Mouse (Mus musculus) heart, adult 9 months (tissue): ENCODE results near the gene Piezo1.
"Not testable (repeated sequence)": the region's sequence is repeated elsewhere in the genome, so short reads cannot be mapped to it uniquely, and the experiment has no call there.

Experiments
- DNase-seq, 2 experiments: peaks; one replicate each; pipeline ENCODE4 v3.0.0; 2022; ENCODE audit warnings: low spot score in 2 of 2

Gene Piezo1

GRCm38 (mm10) chr8:122551265-122552051 lies at the start of gene Piezo1:
Gene Piezo1, minus strand, starts transcription at chr8:122551329.
- DNase-seq = peak; percentile 91 to 92

DNA sequence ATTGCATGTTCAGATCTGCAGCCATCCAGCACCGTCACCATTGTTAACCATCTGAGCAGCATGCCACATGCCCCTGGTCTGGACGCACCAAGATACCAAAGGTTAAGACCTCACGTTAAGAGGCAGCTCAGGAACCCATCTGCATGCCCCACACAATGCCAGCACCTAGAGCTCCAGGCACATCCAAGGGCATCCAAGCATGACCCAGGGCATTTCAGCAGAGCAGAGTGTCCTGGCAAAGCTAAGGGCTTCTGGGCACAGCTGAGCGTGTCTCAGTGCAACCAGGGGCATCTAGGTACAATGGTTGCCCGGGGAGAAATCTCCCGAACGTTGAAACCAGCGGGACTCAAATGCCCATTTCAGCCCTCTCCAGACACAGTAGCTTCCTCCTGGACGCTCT lies 49.5 kb upstream of the Piezo1 start:
- no peak for DNase-seq

DNA sequence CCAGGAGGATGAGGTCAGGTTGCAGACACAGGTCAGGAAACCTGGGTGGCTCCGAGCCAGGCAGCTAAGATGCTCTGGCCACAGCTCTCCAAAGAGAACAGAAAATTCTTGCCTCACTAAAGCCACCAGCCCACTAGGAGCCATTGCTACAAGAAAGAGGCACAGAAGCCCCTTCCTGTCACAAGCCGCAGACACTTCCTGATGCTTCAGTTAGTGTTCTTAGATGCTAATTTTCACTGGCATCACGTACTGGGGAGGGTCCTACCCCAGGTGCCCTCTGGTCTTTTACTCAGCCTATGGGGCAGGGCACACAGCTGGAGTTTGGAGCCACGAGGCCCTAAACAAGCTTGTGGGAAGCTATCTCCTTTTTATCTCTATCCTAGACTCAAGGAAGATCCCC lies 44.9 kb upstream of the Piezo1 start:
- no peak for DNase-seq

DNA sequence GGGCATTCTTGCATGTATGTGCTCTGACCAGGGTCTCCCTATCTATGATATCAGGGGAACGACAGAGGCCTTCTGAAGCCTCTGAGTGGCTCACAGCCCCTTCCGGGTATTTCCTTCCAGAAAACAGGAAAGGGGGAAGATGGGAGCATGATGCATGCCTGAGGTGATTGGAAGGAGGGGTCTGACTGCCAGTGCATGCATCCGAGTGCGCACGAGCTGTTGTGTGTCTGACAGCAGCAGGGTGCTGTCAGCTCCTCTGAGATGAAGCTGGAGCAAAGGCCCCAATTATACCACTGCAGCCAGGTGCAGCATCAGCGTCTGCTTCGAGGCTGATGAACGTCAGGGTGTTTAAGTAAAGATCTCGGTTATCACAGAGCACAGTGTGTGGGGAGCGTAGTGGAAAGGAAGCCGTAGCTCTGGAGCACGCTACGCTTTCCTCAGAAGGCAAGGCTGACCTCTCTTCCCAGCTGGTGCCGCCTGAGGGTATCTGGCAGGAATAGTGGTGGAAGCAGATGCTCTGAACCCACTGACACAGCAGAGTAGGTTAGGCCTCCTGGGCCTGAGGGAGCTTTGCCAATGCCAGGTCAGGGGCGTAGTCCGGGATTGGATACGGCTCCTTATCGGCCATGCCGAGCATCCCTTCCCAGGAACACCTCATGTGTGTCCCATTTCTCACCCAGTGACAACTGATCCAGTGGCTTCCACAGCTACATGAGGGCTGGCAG lies 42.8 kb upstream of the Piezo1 start:
- no peak for DNase-seq

GRCm38 (mm10) chr8:122593240-122593639 lies 42.1 kb upstream of the Piezo1 start:
- no peak for DNase-seq

DNA sequence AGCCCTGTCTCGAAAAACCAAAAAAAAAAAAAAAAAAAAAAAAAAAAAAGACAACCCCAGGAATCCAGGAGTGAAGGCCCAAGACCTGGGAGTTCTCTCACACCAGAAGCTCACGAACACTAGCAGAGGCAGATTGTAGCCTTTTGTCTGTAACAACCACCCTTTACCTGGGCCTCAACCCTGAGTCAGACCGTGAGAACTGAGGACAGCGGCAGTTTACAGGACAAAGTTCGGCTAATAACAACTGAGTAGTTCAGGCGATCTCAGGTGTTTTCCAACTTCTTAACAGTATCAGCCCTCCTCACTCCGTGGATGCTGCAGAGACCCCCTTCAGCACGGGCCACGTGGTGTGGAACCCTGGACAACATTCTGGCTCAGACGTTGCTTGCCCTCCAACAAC lies 35.6 kb upstream of the Piezo1 start:
- DNase-seq = no peak

DNA sequence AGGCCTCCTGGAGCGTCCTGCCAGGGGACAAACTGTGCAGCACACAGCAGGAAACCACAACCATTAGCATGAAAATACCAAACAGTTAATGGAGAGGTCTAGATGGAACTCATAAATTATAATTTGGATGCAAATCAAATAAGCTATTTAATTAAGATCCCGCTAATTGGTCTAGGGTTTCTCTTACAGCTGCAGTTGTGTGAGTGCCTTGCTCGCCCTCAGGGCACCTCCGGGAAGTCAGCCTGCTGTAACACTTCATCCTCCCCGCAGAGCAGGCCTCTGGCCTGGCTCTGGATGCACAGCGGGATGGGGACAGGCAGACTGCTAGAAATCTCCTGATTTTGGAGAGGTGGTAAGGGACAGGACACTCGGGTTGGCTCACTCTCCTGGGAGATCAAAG lies 35.0 kb upstream of the Piezo1 start:
- DNase-seq = no peak

- DNase-seq = no peak
Observed at GRCm38 (mm10) chr8:122585411-122585891, 34.3 kb upstream of the Piezo1 start.

DNA sequence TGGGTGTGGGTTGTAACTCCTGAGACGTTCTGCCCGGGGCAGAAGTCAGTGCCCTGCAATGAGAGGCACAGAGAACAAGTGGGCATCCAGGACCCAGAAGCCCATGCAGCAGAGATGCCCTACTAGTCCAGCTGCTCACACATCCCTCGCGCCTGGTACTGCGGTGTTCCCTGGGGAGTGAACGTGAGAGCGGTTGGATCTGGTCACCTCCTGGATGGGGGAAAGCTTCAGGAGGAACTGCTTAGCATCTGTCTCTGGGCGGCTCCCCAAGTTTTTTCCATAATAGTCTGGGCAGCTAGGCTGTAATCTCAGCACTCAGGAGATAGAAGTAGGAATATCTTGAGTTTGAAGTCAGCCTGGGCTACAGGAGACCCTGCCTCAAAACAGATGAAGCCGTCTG lies 33.9 kb upstream of the Piezo1 start:
- DNase-seq = no peak

DNA sequence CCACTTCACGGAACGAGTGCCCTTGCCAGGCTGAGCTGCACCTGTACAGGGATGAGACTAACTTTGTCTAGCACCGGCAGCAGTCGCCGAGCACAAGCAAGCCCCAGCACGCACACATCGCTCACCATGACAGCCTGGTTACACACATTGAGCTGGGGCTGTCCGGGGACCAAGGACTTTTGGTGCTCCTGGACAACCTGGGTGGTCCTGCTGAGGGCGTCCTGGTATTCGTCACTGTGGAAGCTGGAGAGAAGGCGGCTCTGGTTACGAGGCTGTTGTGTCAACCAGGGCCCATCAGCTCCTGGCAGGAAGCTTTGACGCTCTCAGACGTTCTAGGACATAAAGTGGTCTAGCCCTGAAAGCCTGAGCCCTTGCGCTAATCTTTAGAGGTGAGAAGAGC lies 29.8 kb upstream of the Piezo1 start:
- no peak for DNase-seq

DNA sequence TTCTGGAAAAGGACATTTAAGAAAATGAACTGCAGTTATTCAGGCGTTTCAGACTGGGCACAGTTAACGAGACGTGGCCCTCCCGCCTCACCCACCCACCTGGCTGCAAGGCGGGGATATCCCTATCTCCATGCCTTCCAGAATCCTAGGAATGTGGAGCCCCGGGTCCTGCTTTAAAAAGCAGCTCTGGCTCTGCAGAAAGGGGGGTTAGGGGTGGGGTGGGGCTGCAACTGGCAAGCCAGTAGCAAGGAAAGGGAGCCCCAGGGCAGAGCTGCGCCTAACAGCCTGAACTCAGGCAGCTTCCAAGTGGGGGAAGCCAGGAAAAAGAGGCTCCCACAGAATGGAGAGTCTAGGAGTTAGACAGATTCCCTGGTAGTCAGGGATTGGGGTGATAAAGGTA lies 28.1 kb upstream of the Piezo1 start:
- DNase-seq = no peak

- no peak for DNase-seq
Observed at GRCm38 (mm10) chr8:122577116-122577515, 26.0 kb upstream of the Piezo1 start.

DNA sequence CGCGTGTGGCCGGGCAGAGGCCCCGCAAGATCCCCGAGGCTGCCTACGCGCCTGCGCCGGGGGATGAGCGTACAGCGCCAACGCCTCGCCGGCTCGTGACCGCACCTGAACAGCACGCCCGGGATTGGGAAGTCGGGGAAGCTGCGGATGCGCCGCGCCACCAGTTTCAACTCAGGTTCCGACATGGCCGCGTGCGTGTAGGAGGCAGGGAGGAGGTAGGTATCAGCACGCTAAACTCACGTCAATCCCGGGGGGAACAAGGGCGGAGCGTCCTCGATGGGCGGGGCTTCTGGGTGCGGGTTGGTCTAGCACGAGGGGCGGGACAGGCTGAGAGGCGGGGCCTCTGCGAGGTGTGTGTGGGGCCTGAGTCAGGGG lies 25.5 kb upstream of the Piezo1 start, which contains the start of gene Aprt:
Gene Aprt, minus strand, starts transcription at position 262 of the 375 bp plus-strand sequence.
- DNase-seq = peak; percentile 91 to 93

DNA sequence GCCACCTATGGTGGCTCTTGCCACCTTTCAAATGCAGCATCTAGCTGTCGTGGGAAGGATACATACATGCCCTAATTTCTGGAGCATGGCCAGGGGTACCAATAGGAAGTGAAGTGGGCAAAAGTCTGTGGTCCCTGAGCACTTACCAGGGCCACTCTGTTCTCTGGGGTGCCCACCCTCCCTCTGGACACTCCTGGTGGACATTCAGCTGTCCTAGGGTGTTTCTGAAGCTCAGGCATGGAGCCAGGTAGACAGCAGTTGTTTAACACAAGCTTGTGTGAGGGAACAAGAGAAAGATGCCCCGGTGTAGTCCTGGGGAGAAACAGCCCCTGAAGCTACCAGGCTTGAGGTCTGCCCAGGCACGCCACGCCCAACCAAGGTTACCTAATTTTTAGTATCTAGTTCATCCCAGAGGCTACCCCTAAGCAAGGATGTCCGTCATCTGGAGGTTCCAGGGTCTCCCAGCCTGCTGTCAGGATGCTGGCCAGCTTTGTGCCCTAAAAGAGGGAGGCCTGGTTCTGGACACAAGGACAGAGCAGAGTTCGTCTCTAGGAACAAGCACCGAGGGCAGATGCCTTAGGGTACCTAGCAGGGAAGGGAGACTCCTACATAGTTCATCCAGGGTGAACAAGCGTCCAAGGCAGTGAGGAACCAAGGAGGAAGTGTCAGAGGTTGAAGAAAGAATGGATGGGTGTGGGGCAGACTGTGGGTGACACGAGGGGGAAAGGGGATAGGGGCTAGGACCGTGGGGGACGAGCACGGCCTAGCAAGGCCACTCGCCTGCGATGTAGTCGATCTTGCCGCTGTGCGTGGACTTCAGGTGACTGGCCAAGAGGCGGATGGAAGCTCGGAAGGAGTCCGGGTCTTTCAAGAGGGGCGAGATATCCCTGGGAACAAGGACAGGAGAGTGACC lies 24.9 kb upstream of the Piezo1 start:
- no peak for DNase-seq

GRCm38 (mm10) chr8:122575286-122575685 lies 24.2 kb upstream of the Piezo1 start:
- DNase-seq = no peak

GRCm38 (mm10) chr8:122574667-122575251 lies 23.6 kb upstream of the Piezo1 start:
- DNase-seq = no peak

DNA sequence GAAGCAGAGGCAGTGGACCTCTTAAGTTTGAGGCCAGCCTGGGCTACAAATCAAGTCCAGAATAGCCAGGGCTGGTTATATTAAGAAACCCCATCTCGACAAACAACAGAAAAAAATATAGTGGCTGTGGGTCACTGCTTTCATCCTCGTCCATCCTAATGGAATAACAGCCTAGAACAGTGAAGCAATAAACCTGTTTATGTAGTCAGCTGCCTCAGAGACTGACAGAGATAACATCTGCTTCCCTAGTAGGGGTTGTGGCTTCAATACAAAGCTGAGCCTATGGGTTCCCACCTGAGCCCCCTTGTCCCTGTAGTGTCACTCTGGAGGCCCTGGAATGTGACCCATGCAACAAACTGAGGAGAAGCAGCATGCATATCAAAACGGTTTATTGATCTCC lies 23.1 kb upstream of the Piezo1 start:
- no peak for DNase-seq

DNA sequence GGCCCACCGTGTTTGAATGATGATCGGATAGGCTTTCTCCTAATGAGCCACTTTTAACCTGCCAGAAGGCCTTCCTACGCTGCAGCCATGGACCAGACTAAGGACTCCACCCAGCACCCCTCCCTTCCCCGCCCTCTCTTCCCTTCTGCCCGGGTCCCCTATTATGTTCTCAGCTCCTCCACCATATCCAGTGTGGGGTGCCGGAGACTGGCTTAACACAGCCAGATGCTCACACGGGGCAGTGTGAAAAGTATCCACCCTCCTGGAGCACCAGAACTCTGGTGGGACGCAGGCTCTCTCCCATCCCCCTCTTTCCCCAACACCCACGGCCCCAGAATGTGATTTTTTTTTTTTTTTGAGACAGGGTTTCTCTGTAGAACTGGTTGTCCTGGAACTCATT lies 22.4 kb upstream of the Piezo1 start:
- DNase-seq = no peak

- DNase-seq = not testable (repeated sequence)
Observed at GRCm38 (mm10) chr8:122573176-122573575, 22.0 kb upstream of the Piezo1 start.

GRCm38 (mm10) chr8:122572751-122573150 lies 21.6 kb upstream of the Piezo1 start:
- no peak for DNase-seq

GRCm38 (mm10) chr8:122571750-122572267 lies 20.7 kb upstream of the Piezo1 start:
- DNase-seq = no peak
